Mouse (Mus musculus): ENCODE results near the gene Slc25a53.

- no peak for TF ChIP-seq CTCF (IDR thresholded peaks at IDR 0.05; ENCODE audit: borderline replicate concordance, extremely low read depth, insufficient read depth, insufficient read length)
- no peak for TF ChIP-seq POLR2A (IDR thresholded peaks at IDR 0.05; ENCODE audit: borderline replicate concordance, extremely low read depth, insufficient read depth, insufficient read length, poor library complexity, severe bottlenecking)
These were observed 41.8 kb downstream of the Slc25a53 start for GRCm38 (mm10) chrX:136996256-136996655.
